Mouse (Mus musculus) neural tube, embryonic 11.5 days (tissue): ENCODE results near the gene Gtdc1. TPM values are rescaled to one million over a fixed set of nuclear protein-coding genes. Genes with fewer than 3 reads are reported as not detected.

Source experiments
- ATAC-seq: fragments of 200-750 bp; cut with Nextera tagmentation; 2 replicates; pipeline ENCODE4 v1.8.0; 2017; ENCODE audit warnings: moderate number of reproducible peaks, mild to moderate bottlenecking, moderate TSS enrichment, moderate library complexity; ENCODE audit not compliant: insufficient read depth, low FRiP score, low TSS enrichment
- DNase-seq: peaks from one replicate; pipeline ENCODE4 v3.0.0-alpha.2; 2015; ENCODE audit warnings: low spot score
- H3K27ac ChIP-seq: fragments of 300-500 bp; sonication (generic); 2 replicates; pipeline ENCODE4 v1.5.1; 2014; ENCODE audit warnings: low read depth, mild to moderate bottlenecking, low read length
- H3K27me3 ChIP-seq: fragments of 300-500 bp; sonication (generic); 2 replicates; pipeline ENCODE4 v1.6.1; 2014; ENCODE audit warnings: mild to moderate bottlenecking, low read length, mixed read lengths; ENCODE audit not compliant: control insufficient read depth, insufficient read depth
- H3K36me3 ChIP-seq: fragments of 300-500 bp; sonication (generic); 2 replicates; pipeline ENCODE4 v1.6.1; 2014; ENCODE audit warnings: mild to moderate bottlenecking, low read length, moderate library complexity, mixed read lengths; ENCODE audit not compliant: control insufficient read depth, insufficient read depth
- H3K4me1 ChIP-seq: fragments of 300-500 bp; sonication (generic); 2 replicates; pipeline ENCODE4 v1.6.1; 2014; ENCODE audit warnings: low read length, mixed read lengths; ENCODE audit not compliant: control insufficient read depth, insufficient read depth
- H3K4me2 ChIP-seq: fragments of 300-500 bp; sonication (generic); 2 replicates; pipeline ENCODE4 v1.6.1; 2014; ENCODE audit warnings: low read depth, mild to moderate bottlenecking, moderate library complexity
- H3K4me3 ChIP-seq: fragments of 300-500 bp; sonication (generic); 2 replicates; pipeline ENCODE4 v1.5.1; 2014; ENCODE audit warnings: low read depth, low read length
- H3K9ac ChIP-seq: fragments of 300-500 bp; sonication (generic); 2 replicates; pipeline ENCODE4 v1.6.1; 2014; ENCODE audit warnings: mild to moderate bottlenecking, low read length
- H3K9me3 ChIP-seq: fragments of 300-500 bp; sonication (generic); 2 replicates; pipeline ENCODE4 v1.6.1; 2016; ENCODE audit warnings: low read length; ENCODE audit not compliant: control insufficient read depth
- WGBS: fragments of 180-500 bp; shearing (Covaris S2); extraction: QIAGEN DNeasy Blood & Tissue Kit; methylation state at CpG from one replicate; pipeline ENCODE4 v1.1.7; 2014; 5-methylcytosine and 5-hydroxymethylcytosine counted together
- polyA plus RNA-seq: library from polyadenylated mRNA; unstranded; fragments of >200 nt; fragmentation: Nextera tagmentation; extraction: Ambion mirVana; gene quantifications from 2 replicates; pipeline ENCODE4 v1.2.1, GENCODE M21; 2014

Gtdc1 gene
- polyA plus RNA-seq, 1 experiment from 2014 or later = 9.5 TPM

- H3K9ac ChIP-seq = no peak overlapping the region
- H3K27me3 ChIP-seq = no peaks in the 10 kb centered on the region
- ATAC-seq = no peak
- H3K4me3 ChIP-seq = no peak overlapping the region
- DNase-seq = no peak
- no peaks in the 10 kb centered on the region for H3K36me3 ChIP-seq
- no peak overlapping the region for H3K27ac ChIP-seq
- WGBS = 94% methylated on average over 11 of the region's 11 CpGs
- no peaks in the 10 kb centered on the region for H3K4me1 ChIP-seq
- H3K4me2 ChIP-seq = no peak overlapping the region
- H3K9me3 ChIP-seq = no peaks in the 10 kb centered on the region
Observed at GRCm38 (mm10) chr2:44535760-44536159, 391.7 kb downstream of the Gtdc1 start.

GRCm38 (mm10) chr2:44535136-44535675, 392.3 kb downstream of the Gtdc1 start:
- Histone ChIP-seq H3K27ac (no peak overlapping the region), H3K27me3 (no peaks in the 10 kb centered on the region), H3K9me3 (no peaks in the 10 kb centered on the region), H3K4me3 (no peak overlapping the region), H3K36me3 (no peaks in the 10 kb centered on the region), H3K9ac (no peak overlapping the region), H3K4me1 (no peaks in the 10 kb centered on the region), H3K4me2 (no peak overlapping the region)
- DNase-seq = no peak
- ATAC-seq = no peak
- 86% methylated on average over 10 of the region's 10 CpGs for WGBS

- Histone ChIP-seq H3K4me2 (no peak overlapping the region), H3K27me3 (no peaks in the 10 kb centered on the region), H3K4me1 (0 out of 2 replicates have a peak, but pooled peaks cover 6% of the 10 kb centered on the region), H3K27ac (peak overlapping the region; percentile 6; the same call in 1 of the 2 replicates), H3K4me3 (no peak overlapping the region), H3K9ac (no peak overlapping the region), H3K36me3 (no peaks in the 10 kb centered on the region), H3K9me3 (no peaks in the 10 kb centered on the region)
- DNase-seq (peak; percentile 54), ATAC-seq (peak; percentile 83)
- 10% methylated on average over 6 of the region's 6 CpGs for WGBS
Observed at GRCm38 (mm10) chr2:44526110-44527032, 401.1 kb downstream of the Gtdc1 start.

GRCm38 (mm10) chr2:44525187-44525919, 402.1 kb downstream of the Gtdc1 start:
- no peak for ATAC-seq

GRCm38 (mm10) chr2:44519236-44519635, 408.2 kb downstream of the Gtdc1 start:
- Histone ChIP-seq H3K4me3 (no peak overlapping the region), H3K27ac (no peak overlapping the region), H3K9ac (no peak overlapping the region), H3K27me3 (no peaks in the 10 kb centered on the region), H3K4me1 (no peaks in the 10 kb centered on the region), H3K9me3 (no peaks in the 10 kb centered on the region), H3K36me3 (no peaks in the 10 kb centered on the region), H3K4me2 (no peak overlapping the region)
- ATAC-seq (no peak), DNase-seq (no peak)
- 85% methylated on average over 3 of the region's 3 CpGs for WGBS

More at GRCm38 (mm10) chr2:44525187-44525919, 402.1 kb downstream of the Gtdc1 start:
- H3K4me1 ChIP-seq = 0 out of 2 replicates have a peak, but pooled peaks cover 6% of the 10 kb centered on the region
- H3K27me3 ChIP-seq = no peaks in the 10 kb centered on the region
- H3K9me3 ChIP-seq = no peaks in the 10 kb centered on the region
- WGBS = 21% methylated on average over 5 of the region's 5 CpGs
- no peak overlapping the region for H3K4me2 ChIP-seq
- no peak overlapping the region for H3K9ac ChIP-seq
- no peaks in the 10 kb centered on the region for H3K36me3 ChIP-seq
- H3K27ac ChIP-seq = no peak overlapping the region
- no peak overlapping the region for H3K4me3 ChIP-seq
- no peak for DNase-seq

GRCm38 (mm10) chr2:44518085-44518484, 409.4 kb downstream of the Gtdc1 start:
- no peaks in the 10 kb centered on the region for H3K4me1 ChIP-seq
- H3K9ac ChIP-seq = no peak overlapping the region
- WGBS = 85% methylated on average over 4 of the region's 4 CpGs
- no peak for ATAC-seq
- no peak overlapping the region for H3K4me2 ChIP-seq
- DNase-seq = no peak
- no peaks in the 10 kb centered on the region for H3K27me3 ChIP-seq
- H3K4me3 ChIP-seq = no peak overlapping the region
- no peaks in the 10 kb centered on the region for H3K36me3 ChIP-seq
- no peaks in the 10 kb centered on the region for H3K9me3 ChIP-seq
- H3K27ac ChIP-seq = no peak overlapping the region

Other genes with a start within 250 kb of the Gtdc1 start
- gene Zeb2, start 189.7 kb upstream of the Gtdc1 start, polyA plus RNA-seq = 48.3 and 55.9 TPM in 2 replicates